8 mouse cellular contexts compared by ENCODE assay signal in the genomic region with DNA sequence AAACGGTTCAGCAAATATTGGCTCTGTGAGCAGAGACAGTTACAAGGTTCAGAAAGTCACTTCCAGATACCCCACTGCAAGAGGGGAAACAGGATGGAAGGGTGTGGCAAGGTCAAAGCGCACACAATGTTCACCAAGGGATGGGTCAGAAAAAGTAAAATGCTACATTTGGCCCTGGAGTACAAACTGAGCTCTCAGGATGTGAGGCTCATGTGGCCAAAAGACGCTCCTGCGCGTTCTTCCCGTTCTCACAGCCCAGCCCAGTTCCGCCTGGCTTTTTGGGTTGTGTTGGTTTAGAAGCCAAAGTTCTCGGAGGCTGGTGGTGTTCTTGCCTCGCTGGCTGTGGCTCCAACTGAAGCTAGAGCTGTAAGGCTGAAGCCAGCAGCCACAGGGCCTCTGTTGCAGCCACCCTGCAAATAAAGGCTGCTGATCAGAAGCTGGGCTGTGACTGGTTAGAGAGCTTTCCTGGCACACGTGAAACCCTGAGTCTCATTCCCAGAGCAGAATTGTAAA. TPM values are rescaled to one million over a fixed set of nuclear protein-coding genes. Genes with fewer than 3 reads are reported as not detected.
A peak's percentile ranks its signal among the peaks of the same experiment; 100 is the strongest.
DNase-seq lines count a peak whose midpoint lies in the region; ATAC-seq lines count a peak whose summit lies in the region.

No protein-coding gene starts in this region.

- no peaks in the 10 kb centered on the region for H3K27me3 ChIP-seq in kidney, embryonic 14.5 days (ENCODE audit: control insufficient read depth, insufficient read depth, low read length)

- peak; percentile 23 to 35 for DNase-seq in gastrocnemius, postnatal 36 days
- DNase-seq in gastrocnemius, adult 18-20 months (ENCODE audit: low spot score) = no peak
- DNase-seq in heart, adult 18-20 months = peak; percentile 69 to 87
- DNase-seq in lung, postnatal 10 days = peak; percentile 55
- DNase-seq in right cerebral cortex, postnatal 25 days = no peak
- DNase-seq in left cerebral cortex, postnatal 10 days (ENCODE audit: extremely low spot score in 1 of 2, low spot score in 2 of 2) = no peak

- H3K36me3 ChIP-seq in kidney, embryonic 14.5 days (ENCODE audit: control insufficient read depth, insufficient read depth, low read length) = no peaks in the 10 kb centered on the region

- intact Hi-C loops in gastrocnemius, postnatal 36 days (cut with DNase I) = no loop called here
- intact Hi-C loops in left cerebral cortex, postnatal 10 days (cut with DNase I) = no loop called here

- H3K9ac ChIP-seq in kidney, embryonic 14.5 days (ENCODE audit: low read depth, low read length) = peak overlapping the region; percentile 38; the same call in 1 of the 2 replicates

- ATAC-seq in kidney, embryonic 14.5 days (ENCODE audit: low FRiP score, low TSS enrichment) = no peak; the same call in 1 of the 2 replicates
- ATAC-seq in megakaryocyte, adult 5-6 weeks (ENCODE audit: poor library complexity, severe bottlenecking) = no peak

- H3K4me2 ChIP-seq in kidney, embryonic 14.5 days (replicated peaks; ENCODE audit: low read depth, low read length) = 0 out of 2 replicates have a peak overlapping the region, but pooled peaks have one; percentile 17

- H3K4me3 ChIP-seq in kidney, embryonic 14.5 days (ENCODE audit: low read length) = no peak overlapping the region

- H3K9me3 ChIP-seq in kidney, embryonic 14.5 days (ENCODE audit: control insufficient read depth, low read length) = no peaks in the 10 kb centered on the region

- peak overlapping the region; percentile 21; the same call in 1 of the 2 replicates for H3K27ac ChIP-seq in kidney, embryonic 14.5 days (ENCODE audit: low read depth, low read length)

- peaks cover 37% of the 10 kb centered on the region for H3K4me1 ChIP-seq in kidney, embryonic 14.5 days (ENCODE audit: control insufficient read depth, insufficient read depth, low read length)

- WGBS in kidney, embryonic 14.5 days = 63% methylated on average over 10 of the region's 10 CpGs

RNA-seq across cellular contexts. Expression of gene Tspan9, which starts 9.7 kb away (rescaled TPM):
- 10 to 100 TPM; 34.7 to 39.3 TPM for total RNA-seq in gastrocnemius, postnatal 36 days (2021)
- total RNA-seq in gastrocnemius, adult 18-20 months (2021) = 10 to 100 TPM; 31.2 to 47.6 TPM
- total RNA-seq in heart, adult 18-20 months (2021) = 100 to 1,000 TPM in 1 of 2 experiments, 10 to 100 TPM in 1; 83.1 to 104 TPM
- polyA plus RNA-seq in kidney, embryonic 14.5 days (2014; fragmentation: Nextera tagmentation; extraction: Ambion mirVana) = 96.6 and 100 TPM in 2 replicates
- total RNA-seq in megakaryocyte, adult 5-6 weeks (2015) = not detected in 2 replicates
- 0.26 and 1.3 TPM in 2 replicates for total RNA-seq in megakaryocyte, adult 5-6 weeks (2017)
- 10 to 100 TPM; 84.7 to 89.1 TPM for total RNA-seq in left cerebral cortex, postnatal 10 days (2021)

Comparison
In these comparisons a context has a peak if more than half of its experiments do, and no peak if none do; other contexts are left out.
1. DNase-seq: peak in gastrocnemius, postnatal 36 days (2 of 2), heart, adult 18-20 months (2 of 2) and lung, postnatal 10 days (single experiment); none in gastrocnemius, adult 18-20 months (single experiment), right cerebral cortex, postnatal 25 days (single experiment) and left cerebral cortex, postnatal 10 days (0 of 2).
2. RNA of gene Tspan9, which starts 9.7 kb away (total RNA-seq): 83.1 to 104 TPM in heart, adult 18-20 months, 84.7 to 89.1 TPM in left cerebral cortex, postnatal 10 days, 31.2 to 47.6 TPM in gastrocnemius, adult 18-20 months and 34.7 to 39.3 TPM in gastrocnemius, postnatal 36 days; 0.26 to 1.3 TPM in megakaryocyte, adult 5-6 weeks; every median in the first group is over 10 times any median in the second.